Mouse (Mus musculus) lung, postnatal 0 days (tissue): Measurements from ENCODE around the gene Gm43951. TPM values are rescaled to one million over a fixed set of nuclear protein-coding genes. Genes with fewer than 3 reads are reported as not detected.

Experiments
- ATAC-seq: fragments of 200-750 bp; cut with Nextera tagmentation; 2 replicates; pipeline ENCODE4 v1.8.0; 2017; ENCODE audit warnings: moderate library complexity
- DNase-seq: peaks from one replicate; pipeline ENCODE4 v3.0.0-alpha.2; 2016; ENCODE audit warnings: low spot score
- H3K27ac ChIP-seq: fragments of 300-500 bp; sonication (generic); 2 replicates; pipeline ENCODE4 v1.5.1; 2014; ENCODE audit warnings: antibody characterized with exemption, mild to moderate bottlenecking, low read length, mixed read lengths
- H3K27me3 ChIP-seq: fragments of 300-500 bp; sonication (generic); replicated peaks from 2 replicates; pipeline ENCODE4 v1.6.1; 2014; ENCODE audit warnings: low read length, mixed read lengths; ENCODE audit not compliant: insufficient read depth
- H3K36me3 ChIP-seq: fragments of 300-500 bp; sonication (generic); 2 replicates; pipeline ENCODE4 v1.6.1; 2014; ENCODE audit warnings: low read length, mixed read lengths; ENCODE audit not compliant: insufficient read depth
- H3K4me1 ChIP-seq: fragments of 300-500 bp; sonication (generic); 2 replicates; pipeline ENCODE4 v1.6.1; 2014; ENCODE audit warnings: antibody characterized with exemption, low read depth, low read length, mixed read lengths; ENCODE audit not compliant: insufficient read depth
- H3K4me2 ChIP-seq: fragments of 300-500 bp; sonication (generic); replicated peaks from 2 replicates; pipeline ENCODE4 v1.6.1; 2014; ENCODE audit warnings: low read depth, mild to moderate bottlenecking, low read length, moderate library complexity, mixed read lengths
- H3K4me3 ChIP-seq: fragments of 300-500 bp; sonication (generic); 2 replicates; pipeline ENCODE4 v1.5.1; 2014; ENCODE audit warnings: low read depth, low read length
- H3K9ac ChIP-seq: fragments of 300-500 bp; sonication (generic); replicated peaks from 2 replicates; pipeline ENCODE4 v1.6.1; 2014; ENCODE audit warnings: low read depth, mild to moderate bottlenecking
- H3K9me3 ChIP-seq: fragments of 300-500 bp; sonication (generic); 2 replicates; pipeline ENCODE4 v1.6.1; 2016; ENCODE audit warnings: low read length, mixed read lengths
- CTCF ChIP-seq: IDR thresholded peaks from 2 replicates; pipeline ENCODE4 v1.5.1; 2016; ENCODE audit warnings: antibody characterized with exemption, mild to moderate bottlenecking
- EP300 ChIP-seq: IDR thresholded peaks from 2 replicates; pipeline ENCODE4 v1.6.1; 2016; ENCODE audit warnings: antibody characterized with exemption, mild to moderate bottlenecking, control low read depth
- WGBS: fragments of 180-500 bp; shearing (Covaris S2); extraction: QIAGEN DNeasy Blood & Tissue Kit; methylation state at CpG from one replicate; pipeline ENCODE4 v1.1.7; 2014; 5-methylcytosine and 5-hydroxymethylcytosine counted together
- polyA plus RNA-seq: library from polyadenylated mRNA; unstranded; fragments of >200 nt; fragmentation: Nextera tagmentation; extraction: Ambion mirVana; gene quantifications from 2 replicates; pipeline ENCODE4 v1.2.1, GENCODE M21; 2015

Gene Gm43951
- polyA plus RNA-seq, 1 experiment from 2014 or later = 0.06 TPM

- peaks cover 12% of the 10 kb centered on the region; the same call in 1 of the 2 replicates for H3K36me3 ChIP-seq
- H3K9ac ChIP-seq = no peak overlapping the region
- no peak for TF ChIP-seq CTCF
- no peak for TF ChIP-seq EP300
- no peaks in the 10 kb centered on the region for H3K9me3 ChIP-seq
- DNase-seq = no peak
- H3K4me3 ChIP-seq = no peak overlapping the region
- no peak overlapping the region for H3K27ac ChIP-seq
- H3K27me3 ChIP-seq = no peaks in the 10 kb centered on the region
- WGBS = 88% methylated on average over 2 of the region's 2 CpGs
- H3K4me2 ChIP-seq = no peak overlapping the region
- no peak for ATAC-seq
- H3K4me1 ChIP-seq = no peaks in the 10 kb centered on the region
These were observed 43.4 kb downstream of the Gm43951 start for GRCm38 (mm10) chr11:72163198-72163597.

- H3K4me2 ChIP-seq = no peak overlapping the region
- H3K27me3 ChIP-seq = no peaks in the 10 kb centered on the region
- H3K9ac ChIP-seq = no peak overlapping the region
- H3K9me3 ChIP-seq = no peaks in the 10 kb centered on the region
- DNase-seq = no peak
- 48% methylated on average over 2 of the region's 2 CpGs for WGBS
- TF ChIP-seq EP300 (no peak), CTCF (no peak)
- H3K36me3 ChIP-seq = peaks cover 4% of the 10 kb centered on the region; the same call in 1 of the 2 replicates
- H3K4me3 ChIP-seq = no peak overlapping the region
- 0 out of 2 replicates have a peak overlapping the region, but pooled peaks have one; percentile 9 for H3K27ac ChIP-seq
- no peak for ATAC-seq
- H3K4me1 ChIP-seq = no peaks in the 10 kb centered on the region; the same call in 1 of the 2 replicates
These were observed 50.0 kb downstream of the Gm43951 start for GRCm38 (mm10) chr11:72156624-72157023.

- no peaks in the 10 kb centered on the region for H3K9me3 ChIP-seq
- DNase-seq (no peak), ATAC-seq (no peak)
- H3K4me3 ChIP-seq = no peak overlapping the region
- peaks cover 4% of the 10 kb centered on the region; the same call in 1 of the 2 replicates for H3K36me3 ChIP-seq
- no peaks in the 10 kb centered on the region for H3K27me3 ChIP-seq
- WGBS = 81% methylated on average over 4 of the region's 4 CpGs
- no peak overlapping the region for H3K9ac ChIP-seq
- H3K27ac ChIP-seq = no peak overlapping the region
- no peaks in the 10 kb centered on the region; the same call in 1 of the 2 replicates for H3K4me1 ChIP-seq
- TF ChIP-seq EP300 = no peak
- TF ChIP-seq CTCF = no peak
- no peak overlapping the region for H3K4me2 ChIP-seq
These were observed 50.6 kb downstream of the Gm43951 start for GRCm38 (mm10) chr11:72155981-72156428.

- H3K4me3 ChIP-seq = no peak overlapping the region
- DNase-seq = no peak
These were observed 51.3 kb downstream of the Gm43951 start for GRCm38 (mm10) chr11:72155186-72155980.

More at GRCm38 (mm10) chr11:72155186-72155980, 51.3 kb downstream of the Gm43951 start:
- Histone ChIP-seq H3K27me3 (no peaks in the 10 kb centered on the region), H3K4me1 (no peaks in the 10 kb centered on the region; the same call in 1 of the 2 replicates), H3K4me2 (no peak overlapping the region), H3K9me3 (no peaks in the 10 kb centered on the region), H3K27ac (no peak overlapping the region), H3K36me3 (peaks cover 4% of the 10 kb centered on the region; the same call in 1 of the 2 replicates), H3K9ac (no peak overlapping the region)
- 76% methylated on average over 11 of the region's 11 CpGs for WGBS
- peak; percentile 35 for TF ChIP-seq CTCF
- TF ChIP-seq EP300 = no peak
- ATAC-seq = no peak

Other genes with a start within 250 kb of the Gm43951 start
- gene Aipl1, start 169.3 kb downstream of the Gm43951 start, polyA plus RNA-seq = 0.27 and 0.30 TPM in 2 replicates
- 6.1 and 7.3 TPM in 2 replicates for gene Pimreg, start 164.8 kb downstream of the Gm43951 start, polyA plus RNA-seq
- 8.3 and 8.5 TPM in 2 replicates for gene Pitpnm3, start 71.1 kb downstream of the Gm43951 start, polyA plus RNA-seq
- 9.2 and 11.5 TPM in 2 replicates for gene 4933427D14Rik, start 619 bp upstream of the Gm43951 start, polyA plus RNA-seq
- 156 and 166 TPM in 2 replicates for gene Txndc17, start 707 bp upstream of the Gm43951 start, polyA plus RNA-seq
- gene Med31, start 8.8 kb upstream of the Gm43951 start, polyA plus RNA-seq = 50.3 and 50.7 TPM in 2 replicates
- gene Slc13a5, start 60.4 kb upstream of the Gm43951 start, polyA plus RNA-seq = not detected in 2 replicates
- gene Xaf1, start 94.8 kb upstream of the Gm43951 start, polyA plus RNA-seq = 32.3 and 39.7 TPM in 2 replicates
- not detected in 2 replicates for gene Fbxo39, start 107.6 kb upstream of the Gm43951 start, polyA plus RNA-seq
- gene Tekt1, start 155.6 kb upstream of the Gm43951 start, polyA plus RNA-seq = 14.2 and 17.3 TPM in 2 replicates
- gene Smtnl2, start 204.9 kb upstream of the Gm43951 start, polyA plus RNA-seq = 108 TPM in 2 replicates
- gene Ggt6, start 228.7 kb upstream of the Gm43951 start, polyA plus RNA-seq = 0.94 and 1.0 TPM in 2 replicates
- 41.5 and 44.3 TPM in 2 replicates for gene Mybbp1a, start 234.5 kb upstream of the Gm43951 start, polyA plus RNA-seq